Mouse (Mus musculus): ENCODE results near the gene Sufu.

The Sufu gene

DNA sequence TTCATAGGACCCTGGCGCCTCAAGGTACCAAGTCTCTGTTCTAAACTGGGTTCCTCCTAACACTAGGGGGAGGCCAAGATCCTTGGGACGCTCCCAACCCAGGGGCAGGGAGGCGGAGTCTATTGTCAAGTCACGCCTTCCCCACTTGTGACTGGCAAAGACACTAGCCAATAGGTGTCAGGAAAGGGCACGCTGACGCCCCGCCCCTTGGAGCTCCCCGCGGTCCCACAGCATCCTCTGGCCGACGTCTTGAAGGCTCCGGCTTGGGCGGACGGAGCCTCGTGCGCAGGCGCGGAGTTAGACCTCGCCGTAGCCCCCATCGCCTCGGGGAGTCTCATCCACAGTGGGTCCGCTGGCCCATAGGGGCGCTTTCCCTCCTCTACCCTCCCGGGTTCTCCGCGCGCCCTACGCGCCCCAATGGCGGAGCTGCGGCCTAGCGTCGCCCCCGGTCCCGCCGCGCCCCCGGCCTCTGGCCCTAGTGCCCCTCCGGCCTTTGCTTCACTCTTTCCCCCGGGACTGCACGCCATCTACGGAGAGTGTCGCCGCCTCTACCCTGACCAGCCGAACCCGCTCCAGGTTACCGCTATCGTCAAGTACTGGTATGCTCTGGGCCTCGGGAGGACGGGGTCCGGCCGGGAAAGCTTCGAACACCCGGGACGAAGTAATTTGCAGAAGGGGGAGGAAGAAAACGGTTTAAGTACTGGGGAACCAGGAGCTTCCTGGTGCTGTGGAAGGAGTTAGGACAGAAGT, at the start of gene Sufu:
Gene Sufu, plus strand, starts transcription at position 211 of the 750 bp plus-strand sequence.
- DNase-seq = peak; percentile 99

GRCm38 (mm10) chr19:46347146-46347545, 49.5 kb upstream of the Sufu start:
- DNase-seq = no peak

DNA sequence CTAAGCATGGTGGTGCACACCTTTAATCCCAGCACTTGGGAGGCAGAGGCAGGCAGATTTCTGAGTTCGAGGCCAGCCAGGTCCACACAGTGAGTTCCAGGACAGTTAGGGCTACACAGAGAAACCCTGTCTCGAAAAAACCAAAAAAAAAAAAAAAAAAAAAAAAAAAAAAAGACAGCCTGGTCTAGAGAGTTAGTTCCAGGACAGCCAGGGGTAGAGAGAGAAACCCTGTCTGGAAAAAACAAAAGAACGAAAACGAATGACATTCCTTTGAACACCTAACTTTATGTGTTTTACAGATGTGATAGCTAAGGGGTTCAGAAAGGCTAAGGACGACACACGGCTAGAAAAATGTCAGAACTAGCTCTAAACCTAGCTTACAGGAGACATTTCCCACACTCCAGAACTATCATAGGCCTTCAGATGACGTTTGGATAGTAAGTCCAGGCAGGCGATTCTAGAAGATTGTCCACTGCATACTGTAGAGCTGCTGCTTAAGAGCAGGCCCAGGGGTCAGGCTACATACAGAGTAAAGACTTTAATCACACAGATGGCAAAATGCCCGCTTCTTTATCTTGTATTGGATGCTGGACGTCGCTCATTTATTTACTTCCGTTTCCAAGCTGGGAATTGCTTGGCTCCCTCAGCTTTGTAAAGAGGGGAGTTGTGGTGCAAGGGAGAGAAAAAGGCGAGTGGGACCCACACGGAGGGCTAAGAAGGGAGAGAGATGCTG, 48.6 kb upstream of the Sufu start:
- no peak for DNase-seq

- peak; percentile 91 to 97 for DNase-seq
These were observed 47.8 kb upstream of the Sufu start for GRCm38 (mm10) chr19:46348761-46349458.

DNA sequence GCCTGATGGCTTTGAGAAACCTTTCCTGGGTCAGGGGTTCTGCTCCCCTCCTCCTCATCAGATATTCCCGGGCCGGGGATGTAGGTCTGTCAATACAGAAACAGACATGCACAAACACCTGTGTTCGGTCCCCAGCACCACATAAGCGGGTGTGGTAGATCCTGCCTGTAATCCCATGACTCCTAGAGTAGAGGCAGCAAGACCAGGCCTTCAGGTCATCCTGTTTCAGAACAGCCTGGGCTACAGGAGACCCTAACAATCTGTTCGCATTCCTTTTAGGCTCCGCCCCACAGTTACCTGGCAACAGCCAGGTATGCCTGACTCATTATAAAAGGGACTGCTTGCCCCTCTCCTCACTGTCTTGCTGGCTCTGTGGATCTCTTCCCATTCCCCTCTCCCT, 47.1 kb upstream of the Sufu start:
- DNase-seq = peak in 1 of 2 experiments; percentile 22

GRCm38 (mm10) chr19:46350168-46350932, 46.3 kb upstream of the Sufu start, which contains the start of gene 2310034G01Rik:
2310034G01Rik (minus strand) TSS chr19:46350302.
- DNase-seq = peak; percentile 72 to 79

- peak; percentile 96 to 99 for DNase-seq
These were observed 40.0 kb upstream of the Sufu start for GRCm38 (mm10) chr19:46356701-46357138.

DNA sequence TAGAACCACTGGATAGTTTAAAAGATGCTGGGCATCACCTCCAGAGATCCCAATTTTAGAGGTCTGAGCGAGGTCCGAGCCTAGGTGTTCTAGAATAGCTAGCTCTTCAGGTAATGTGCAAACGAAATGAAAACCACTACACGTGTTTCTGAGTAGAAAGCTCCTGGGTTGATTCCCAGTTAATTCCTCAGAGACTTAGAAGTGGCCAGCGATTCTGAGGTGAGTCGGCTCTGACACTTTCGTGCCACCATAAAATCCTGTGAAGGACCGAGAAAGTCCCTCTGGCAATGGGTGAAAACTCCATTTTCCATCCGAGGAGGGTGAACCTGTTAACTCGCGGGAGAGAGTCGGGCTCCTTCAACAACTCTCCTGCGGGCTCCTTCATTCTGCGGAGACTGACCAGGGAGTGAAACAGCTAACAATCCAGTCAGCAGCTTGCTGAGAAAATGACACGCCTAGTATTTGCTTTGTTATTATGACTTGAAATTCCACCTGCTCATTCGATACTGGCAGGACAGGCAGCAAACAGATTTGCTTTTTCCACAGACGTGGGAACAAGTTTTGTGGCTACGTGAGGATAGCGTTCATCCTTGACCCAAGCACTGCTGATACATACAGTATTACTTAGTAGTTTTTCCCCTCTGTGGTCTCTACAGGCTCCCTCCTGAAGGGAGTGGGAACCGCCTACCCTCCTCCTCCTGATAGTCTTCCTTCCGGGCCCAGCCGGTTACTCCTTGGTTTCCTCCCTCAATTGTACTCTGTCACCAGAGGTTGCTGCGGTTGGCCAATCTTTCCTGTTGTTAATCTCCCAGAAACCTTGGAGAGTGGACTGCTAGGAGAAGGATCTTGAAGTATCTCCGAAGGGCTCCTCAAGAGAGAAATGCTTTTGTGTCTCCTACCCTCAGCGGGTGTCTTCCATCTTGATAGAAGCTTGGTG, 39.1 kb upstream of the Sufu start:
- peak in 1 of 2 experiments; percentile 60 for DNase-seq

- DNase-seq = no peak
These were observed 38.3 kb upstream of the Sufu start for GRCm38 (mm10) chr19:46358381-46358780.

GRCm38 (mm10) chr19:46362104-46362503, 34.6 kb upstream of the Sufu start:
- DNase-seq = peak; percentile 47 to 59

DNA sequence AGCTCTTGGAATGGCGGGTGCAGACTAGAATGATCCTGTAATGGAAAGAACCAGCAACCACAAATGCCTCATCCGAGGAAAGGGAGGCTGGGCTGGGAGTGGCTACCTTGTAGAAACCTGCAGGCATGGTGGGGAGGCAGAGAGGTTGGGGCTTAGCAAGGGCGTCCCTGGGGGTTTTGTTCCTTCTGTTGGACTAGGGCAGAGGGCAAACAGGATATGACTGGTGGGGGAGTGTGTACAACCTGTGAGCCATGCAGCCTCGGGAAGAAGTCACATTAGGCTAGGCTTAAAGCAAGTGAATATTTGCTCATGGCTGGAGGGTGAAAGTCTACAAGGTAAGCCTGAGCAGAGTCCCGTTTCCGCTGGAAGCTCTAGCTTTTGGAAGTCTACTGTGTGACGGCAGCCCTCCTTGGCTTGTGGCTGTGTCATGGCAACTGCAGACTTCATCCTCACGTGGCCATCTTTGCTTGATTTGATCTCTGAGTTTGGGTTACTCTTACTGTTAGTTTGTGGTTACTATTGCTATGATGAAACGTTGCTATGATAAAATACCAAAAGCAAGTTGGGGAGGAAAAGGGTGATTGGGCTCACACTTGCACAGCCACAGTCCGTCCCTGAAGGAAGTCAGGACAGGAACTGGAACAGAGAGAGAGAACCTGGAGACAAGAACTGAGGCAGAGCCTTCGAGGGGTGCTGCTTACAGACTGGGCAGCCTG, 33.2 kb upstream of the Sufu start:
- DNase-seq = no peak

- peak in 1 of 2 experiments; percentile 33 for DNase-seq
These were observed 28.7 kb upstream of the Sufu start for GRCm38 (mm10) chr19:46367798-46368590.

- DNase-seq = peak; percentile 81 to 85
These were observed 27.5 kb upstream of the Sufu start for GRCm38 (mm10) chr19:46369204-46369603.

DNA sequence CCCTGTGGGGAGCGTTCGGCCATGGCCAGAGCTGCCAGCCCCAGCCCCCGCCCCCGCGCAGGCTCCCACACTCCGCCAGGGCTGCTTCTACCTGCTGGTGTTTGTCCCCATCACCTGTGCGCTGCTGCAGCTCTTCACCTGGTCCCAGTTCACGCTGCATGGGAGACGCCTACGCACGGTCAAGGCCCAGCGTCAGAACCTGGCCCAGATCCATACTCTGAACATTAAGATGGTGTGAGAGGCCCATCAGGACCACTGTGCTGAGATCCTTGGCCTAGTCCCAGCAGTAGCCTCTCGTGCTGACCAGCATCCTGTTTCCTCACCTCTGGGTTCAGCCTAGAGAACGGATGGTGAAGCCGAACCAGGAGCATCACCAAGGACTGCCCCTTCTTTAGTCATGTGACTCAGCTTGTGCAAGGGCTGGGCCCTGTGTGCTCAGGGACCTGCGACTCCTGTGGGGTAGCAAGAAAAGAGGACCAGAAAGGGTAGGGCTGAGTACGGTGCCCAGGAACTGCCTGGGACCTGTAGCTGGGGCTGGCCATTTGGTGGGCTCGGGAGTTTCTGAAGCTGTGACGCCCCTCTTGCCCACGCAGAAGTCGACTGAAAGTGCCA, 22.1 kb upstream of the Sufu start:
- peak; percentile 46 to 51 for DNase-seq

- DNase-seq = peak; percentile 71 to 82
These were observed 21.2 kb upstream of the Sufu start for GRCm38 (mm10) chr19:46375489-46375888.

DNA sequence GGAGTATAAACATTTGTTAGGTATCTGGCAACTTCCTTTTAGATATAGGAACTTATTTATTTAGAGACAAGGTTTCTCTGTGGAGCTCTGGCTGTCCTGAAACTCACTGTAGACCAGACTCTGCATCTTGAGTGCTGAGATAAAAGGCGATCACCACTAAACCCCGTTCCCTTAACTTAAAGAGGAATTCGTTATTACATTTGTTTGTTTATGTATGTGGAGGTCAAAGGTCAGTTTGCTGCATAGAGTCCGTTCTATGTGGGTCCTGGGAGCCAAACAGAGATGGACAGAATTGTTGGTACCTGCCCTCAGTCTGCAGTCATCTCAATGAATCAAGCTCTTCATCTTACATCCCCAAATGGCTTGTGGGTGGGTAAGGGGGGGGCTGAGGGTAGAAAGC, 20.8 kb upstream of the Sufu start:
- no peak for DNase-seq

- DNase-seq = no peak
These were observed 14.4 kb upstream of the Sufu start for GRCm38 (mm10) chr19:46382275-46382674.

DNA sequence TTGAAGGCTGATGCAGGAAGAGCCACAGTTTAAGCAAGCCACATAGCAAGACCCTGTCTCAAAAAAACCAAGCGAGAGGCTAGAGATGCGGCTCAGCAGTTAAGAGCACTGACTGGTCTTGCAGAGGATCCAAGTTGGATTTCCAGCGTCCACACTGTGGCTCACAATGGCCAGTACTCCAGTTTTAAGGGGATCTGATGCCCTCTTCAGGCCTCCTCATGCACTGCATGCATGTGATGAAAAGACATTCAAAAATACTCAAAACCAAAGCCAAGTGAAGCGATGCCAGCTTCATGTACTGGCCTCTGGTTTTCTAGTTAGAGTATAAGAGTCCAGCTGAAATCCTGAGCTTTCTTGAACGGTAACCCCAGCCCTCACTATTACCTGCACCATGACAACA, 6.8 kb upstream of the Sufu start:
- peak; percentile 47 to 58 for DNase-seq

DNA sequence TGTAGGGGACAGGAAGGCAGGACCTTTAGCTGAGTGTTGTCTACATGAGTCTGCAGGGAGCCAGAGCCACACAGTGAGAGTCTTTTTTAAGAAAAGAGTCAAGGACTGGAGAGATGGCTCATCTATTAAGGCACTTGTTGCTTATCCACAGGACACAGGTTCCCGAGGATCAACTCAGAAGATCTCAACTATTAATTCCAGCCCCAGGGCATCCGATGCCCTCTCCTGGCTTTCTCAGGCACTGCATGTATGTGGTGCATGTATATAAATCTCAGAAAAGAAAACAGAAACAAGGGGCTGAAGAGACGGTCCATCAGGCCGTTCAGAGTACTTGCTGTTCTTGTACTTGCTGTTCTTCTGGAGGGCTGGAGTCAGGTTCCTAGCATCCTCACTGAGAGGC, 4.7 kb upstream of the Sufu start:
- DNase-seq = peak; percentile 62 to 64
